Mouse (Mus musculus) naive thymus-derived CD4-positive, alpha-beta T cell, adult 2 months (primary cell): ENCODE data around the gene Usp22.

ENCODE experiments used
- DNase-seq: peaks from one replicate; pipeline ENCODE4 v3.0.0-alpha.2; 2011; ENCODE audit warnings: low read depth

Gene Usp22

GRCm38 (mm10) chr11:61104241-61104901 lies 70.5 kb downstream of the Usp22 start:
- DNase-seq, result peak; percentile 87

GRCm38 (mm10) chr11:61102397-61103339 lies 72.2 kb downstream of the Usp22 start:
- DNase-seq, result no peak
